Mouse (Mus musculus) embryo, embryonic 9.5 days (tissue): Measurements from ENCODE around the gene Zfp442.
"Not testable (repeated sequence)": the region's sequence is repeated elsewhere in the genome, so short reads cannot be mapped to it uniquely, and the experiment has no call there.

Source experiments
- DNase-seq: peaks from one replicate; pipeline ENCODE4 v3.0.0-alpha.2; 2017; ENCODE audit errors: extremely low spot score

Zfp442 gene

GRCm38 (mm10) chr2:150451180-150451919, at the start of gene Zfp442:
Gene Zfp442 (minus strand): TSS chr2:150451486.
- DNase-seq: peak; percentile 72

GRCm38 (mm10) chr2:150500124-150500973, 49.1 kb upstream of the Zfp442 start:
- DNase-seq: peak; percentile 18

DNA sequence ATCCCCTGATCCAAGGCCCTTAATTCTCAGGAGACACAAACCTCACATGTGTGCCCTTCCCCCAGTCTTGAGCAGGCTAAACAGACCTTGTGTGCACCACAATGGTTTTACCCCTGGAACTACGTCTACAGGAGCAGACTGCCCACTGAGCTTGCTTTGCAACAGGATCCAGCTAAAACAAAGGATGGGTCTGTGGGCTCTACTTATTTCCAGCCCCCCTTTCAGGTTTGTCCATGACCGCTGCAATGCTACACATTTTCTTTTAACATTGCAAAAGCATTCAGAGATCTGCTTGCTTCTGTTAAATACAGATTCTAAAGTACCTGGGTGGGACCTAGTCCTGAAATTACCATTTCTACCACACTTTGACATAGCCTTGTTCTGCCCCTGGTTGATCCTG, 41.7 kb upstream of the Zfp442 start:
- no peak for DNase-seq

- DNase-seq: not testable (repeated sequence)
Observed at GRCm38 (mm10) chr2:150484939-150485778, 33.9 kb upstream of the Zfp442 start, which contains the start of gene Zfp345. Gene Zfp345 (minus strand): TSS chr2:150485091.

DNA sequence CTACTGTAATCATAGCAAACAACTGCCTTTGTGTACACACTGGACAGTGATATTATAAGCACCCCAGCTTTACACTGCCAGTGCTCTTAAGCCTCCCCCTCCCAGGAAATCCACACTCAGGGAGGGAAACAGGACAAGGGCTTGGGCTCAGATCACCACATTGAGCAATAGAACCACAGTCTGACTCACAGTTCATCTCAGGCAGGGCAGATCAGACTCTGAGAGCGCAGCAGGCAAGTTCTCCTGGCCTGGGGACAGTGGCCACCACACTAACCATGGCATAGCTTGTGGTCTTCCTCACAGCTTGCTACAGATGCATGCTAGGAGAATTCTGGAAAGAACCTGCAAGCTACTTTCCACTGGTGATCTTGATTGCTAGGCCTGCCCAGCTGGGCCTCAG, 12.2 kb downstream of the Zfp442 start:
- DNase-seq: not testable (repeated sequence)

- DNase-seq: not testable (repeated sequence)
Observed at GRCm38 (mm10) chr2:150412146-150412545, 39.1 kb downstream of the Zfp442 start.

DNA sequence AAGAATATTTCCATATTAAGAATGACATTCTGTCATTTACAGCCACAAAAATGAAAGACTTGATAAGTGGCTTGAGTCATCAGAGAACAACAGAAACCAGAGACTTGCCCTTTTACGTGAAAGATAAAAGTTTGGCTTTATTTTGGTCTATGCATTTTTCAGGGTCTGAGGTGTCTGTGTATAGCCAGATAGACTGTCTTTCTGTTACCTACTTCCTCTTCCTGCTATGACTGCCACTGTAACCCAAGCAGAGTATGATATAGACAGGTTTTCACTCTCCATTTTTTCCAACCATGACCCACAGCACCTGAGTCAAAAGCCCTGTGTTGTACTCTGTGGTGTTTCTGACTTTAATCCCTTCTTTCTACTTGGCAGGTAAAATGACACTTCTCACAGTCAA, 61.1 kb downstream of the Zfp442 start:
- DNase-seq: no peak

DNA sequence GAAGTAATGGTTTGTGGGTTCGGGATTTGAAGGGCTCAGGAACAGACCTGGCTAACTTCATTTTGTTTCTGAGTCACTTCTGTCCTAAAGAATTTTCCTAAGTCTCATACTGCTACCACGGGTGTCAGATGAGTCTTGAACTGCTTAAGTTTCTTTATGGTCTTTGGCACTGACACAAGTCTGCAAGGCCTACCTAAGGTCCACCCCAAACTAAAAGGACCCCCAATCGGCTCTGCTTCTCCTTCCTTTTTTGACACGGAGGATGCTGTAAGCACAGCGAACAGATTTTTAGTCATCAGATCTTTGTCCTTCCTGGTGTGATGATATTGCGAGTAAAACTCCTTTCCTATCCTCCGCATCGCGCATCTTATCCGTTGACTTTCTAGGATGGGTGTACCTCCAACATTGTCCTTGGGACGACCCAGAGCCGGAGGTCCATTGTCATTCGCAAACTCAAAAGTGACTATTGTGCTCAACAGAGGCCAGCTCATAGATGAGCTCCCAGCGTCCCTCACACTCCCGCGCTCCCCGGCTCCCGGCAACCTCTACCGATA, 65.7 kb downstream of the Zfp442 start:
- DNase-seq: not testable (repeated sequence)

GRCm38 (mm10) chr2:150362878-150363229, 88.4 kb downstream of the Zfp442 start:
- DNase-seq: no peak

DNA sequence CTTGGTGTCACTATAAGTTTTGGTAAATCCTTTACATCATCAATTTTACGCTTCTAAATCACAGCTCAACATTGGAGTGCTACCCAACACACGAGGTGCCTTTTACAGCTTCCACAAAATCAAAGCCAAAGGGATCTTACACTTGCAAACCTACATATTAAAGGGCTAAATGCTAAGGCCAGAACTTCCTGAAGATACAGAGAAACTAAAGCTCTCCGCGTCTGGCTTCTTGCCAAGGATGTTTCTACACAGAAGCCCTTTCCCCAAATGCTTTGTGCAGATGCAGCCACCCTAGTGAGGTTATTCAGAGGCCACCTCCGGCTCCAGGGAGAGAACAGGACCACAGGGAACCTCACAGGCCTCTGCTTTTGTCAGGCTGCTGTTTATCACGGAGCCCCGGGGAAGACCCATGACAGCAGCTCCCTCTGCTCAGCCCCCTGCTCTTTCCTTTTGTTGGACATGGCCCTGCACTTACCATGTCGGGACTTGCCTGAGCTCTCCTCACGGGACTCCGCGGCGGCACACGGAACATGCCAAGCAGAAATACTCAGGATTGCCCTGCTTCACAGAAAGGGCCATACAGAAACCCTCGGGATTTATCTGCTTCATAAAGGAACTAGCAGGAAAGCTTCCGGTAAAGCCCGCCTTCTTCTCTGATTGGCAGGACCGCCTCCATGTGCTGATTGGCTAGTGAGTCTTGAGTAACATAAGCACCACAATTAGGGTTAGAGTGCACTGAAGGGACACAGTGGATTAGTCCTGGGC, 89.0 kb downstream of the Zfp442 start, which contains the start of gene 3300002I08Rik:
Gene 3300002I08Rik (minus strand): TSS at position 653 of the 765 bp plus-strand sequence.
- DNase-seq: peak; percentile 83
